Mouse (Mus musculus) limb, embryonic 12.5 days (tissue): ENCODE measurements around the gene Vps37c. TPM values are rescaled to one million over a fixed set of nuclear protein-coding genes. Genes with fewer than 3 reads are reported as not detected.

ENCODE experiments used
- ATAC-seq: fragments of 200-750 bp; cut with Nextera tagmentation; 2 replicates; pipeline ENCODE4 v1.8.0; 2017; ENCODE audit warnings: low read depth, moderate TSS enrichment; ENCODE audit not compliant: insufficient number of reproducible peaks, insufficient read depth, low FRiP score, low TSS enrichment
- H3K27ac ChIP-seq: fragments of 300-500 bp; sonication (generic); 2 replicates; pipeline ENCODE4 v1.5.1; 2016; ENCODE audit warnings: mild to moderate bottlenecking, moderate library complexity
- H3K27me3 ChIP-seq: fragments of 300-500 bp; sonication (generic); 2 replicates; pipeline ENCODE4 v1.6.1; 2016; ENCODE audit warnings: mild to moderate bottlenecking, moderate library complexity
- H3K36me3 ChIP-seq: fragments of 300-500 bp; sonication (generic); 2 replicates; pipeline ENCODE4 v1.6.1; 2016; ENCODE audit warnings: mild to moderate bottlenecking, moderate library complexity
- H3K4me1 ChIP-seq: fragments of 300-500 bp; sonication (generic); replicated peaks from 2 replicates; pipeline ENCODE4 v1.6.1; 2016
- H3K4me2 ChIP-seq: fragments of 300-500 bp; sonication (generic); 2 replicates; pipeline ENCODE4 v1.6.1; 2016; ENCODE audit warnings: mild to moderate bottlenecking, moderate library complexity
- H3K4me3 ChIP-seq: fragments of 300-500 bp; sonication (generic); replicated peaks from 2 replicates; pipeline ENCODE4 v1.5.1; 2016; ENCODE audit warnings: mild to moderate bottlenecking
- H3K9ac ChIP-seq: fragments of 300-500 bp; sonication (generic); replicated peaks from 2 replicates; pipeline ENCODE4 v1.6.1; 2016; ENCODE audit warnings: mild to moderate bottlenecking, moderate library complexity
- H3K9me3 ChIP-seq: fragments of 300-500 bp; sonication (generic); 2 replicates; pipeline ENCODE4 v1.6.1; 2016; ENCODE audit warnings: mild to moderate bottlenecking, moderate library complexity
- WGBS: fragments of 180-500 bp; shearing (Covaris S2); methylation state at CpG from one replicate; pipeline ENCODE4 v1.1.7; 2016; 5-methylcytosine and 5-hydroxymethylcytosine counted together
- polyA plus RNA-seq: library from polyadenylated mRNA; unstranded; fragments of >200 nt; fragmentation: Nextera tagmentation; extraction: Ambion mirVana; gene quantifications from 2 replicates; pipeline ENCODE4 v1.2.1, GENCODE M21; 2016

Vps37c gene
- polyA plus RNA-seq, 1 experiment from 2014 or later: 27.6 TPM

- no peak overlapping the region for H3K27ac ChIP-seq
- H3K4me2 ChIP-seq: no peak overlapping the region
- H3K36me3 ChIP-seq: no peaks in the 10 kb centered on the region
- H3K27me3 ChIP-seq: no peaks in the 10 kb centered on the region
- H3K9me3 ChIP-seq: no peaks in the 10 kb centered on the region
- no peaks in the 10 kb centered on the region for H3K4me1 ChIP-seq
- no peak overlapping the region for H3K4me3 ChIP-seq
- 79% methylated on average over 5 of the region's 5 CpGs for WGBS
- no peak for ATAC-seq
- no peak overlapping the region for H3K9ac ChIP-seq
Measured at GRCm38 (mm10) chr19:10730469-10730868, 41.9 kb downstream of the Vps37c start.

GRCm38 (mm10) chr19:10731975-10732374, 43.4 kb downstream of the Vps37c start:
- WGBS: 90% methylated on average over 7 of the region's 7 CpGs
- Histone ChIP-seq H3K9me3 (no peaks in the 10 kb centered on the region), H3K4me3 (no peak overlapping the region), H3K36me3 (no peaks in the 10 kb centered on the region), H3K27me3 (no peaks in the 10 kb centered on the region), H3K4me2 (no peak overlapping the region), H3K9ac (no peak overlapping the region), H3K4me1 (no peaks in the 10 kb centered on the region), H3K27ac (no peak overlapping the region)
- ATAC-seq: no peak

GRCm38 (mm10) chr19:10732741-10733140, 44.2 kb downstream of the Vps37c start:
- no peak for ATAC-seq
- Histone ChIP-seq H3K9me3 (no peaks in the 10 kb centered on the region), H3K4me2 (no peak overlapping the region), H3K4me3 (no peak overlapping the region), H3K27me3 (no peaks in the 10 kb centered on the region), H3K4me1 (no peaks in the 10 kb centered on the region), H3K27ac (no peak overlapping the region), H3K9ac (no peak overlapping the region), H3K36me3 (no peaks in the 10 kb centered on the region)
- 94% methylated on average over 7 of the region's 7 CpGs for WGBS

GRCm38 (mm10) chr19:10733501-10734127, 45.1 kb downstream of the Vps37c start:
- Histone ChIP-seq H3K27ac (no peak overlapping the region), H3K36me3 (no peaks in the 10 kb centered on the region), H3K4me1 (no peaks in the 10 kb centered on the region), H3K9ac (no peak overlapping the region), H3K4me3 (no peak overlapping the region), H3K9me3 (no peaks in the 10 kb centered on the region), H3K27me3 (no peaks in the 10 kb centered on the region), H3K4me2 (no peak overlapping the region)
- no peak for ATAC-seq
- WGBS: 76% methylated on average over 10 of the region's 10 CpGs

GRCm38 (mm10) chr19:10734554-10734953, 46.0 kb downstream of the Vps37c start:
- no peaks in the 10 kb centered on the region for H3K36me3 ChIP-seq
- no peak for ATAC-seq
- no peaks in the 10 kb centered on the region for H3K9me3 ChIP-seq
- no peak overlapping the region for H3K9ac ChIP-seq
- H3K4me3 ChIP-seq: no peak overlapping the region
- H3K27ac ChIP-seq: no peak overlapping the region
- H3K4me1 ChIP-seq: no peaks in the 10 kb centered on the region
- H3K27me3 ChIP-seq: no peaks in the 10 kb centered on the region
- WGBS: 82% methylated on average over 7 of the region's 7 CpGs
- H3K4me2 ChIP-seq: no peak overlapping the region

- WGBS: 84% methylated on average over 3 of the region's 3 CpGs
- Histone ChIP-seq H3K4me2 (no peak overlapping the region), H3K4me3 (no peak overlapping the region), H3K27me3 (no peaks in the 10 kb centered on the region), H3K9ac (no peak overlapping the region), H3K27ac (no peak overlapping the region), H3K36me3 (no peaks in the 10 kb centered on the region), H3K9me3 (no peaks in the 10 kb centered on the region), H3K4me1 (no peaks in the 10 kb centered on the region)
- no peak for ATAC-seq
Measured at GRCm38 (mm10) chr19:10735061-10735460, 46.5 kb downstream of the Vps37c start.

- Histone ChIP-seq H3K27ac (no peak overlapping the region), H3K4me2 (no peak overlapping the region), H3K4me3 (no peak overlapping the region), H3K27me3 (no peaks in the 10 kb centered on the region), H3K4me1 (0 out of 2 replicates have a peak, but pooled peaks cover 4% of the 10 kb centered on the region), H3K36me3 (no peaks in the 10 kb centered on the region), H3K9ac (no peak overlapping the region), H3K9me3 (no peaks in the 10 kb centered on the region)
- WGBS: 93% methylated on average over 7 of the region's 7 CpGs
- ATAC-seq: no peak
Measured at GRCm38 (mm10) chr19:10735861-10736260, 47.3 kb downstream of the Vps37c start.

GRCm38 (mm10) chr19:10738038-10738437, 49.5 kb downstream of the Vps37c start:
- H3K4me2 ChIP-seq: no peak overlapping the region
- no peak overlapping the region for H3K4me3 ChIP-seq
- H3K4me1 ChIP-seq: 0 out of 2 replicates have a peak, but pooled peaks cover 4% of the 10 kb centered on the region
- H3K27ac ChIP-seq: no peak overlapping the region
- no peaks in the 10 kb centered on the region for H3K9me3 ChIP-seq
- no peak for ATAC-seq
- WGBS: 89% methylated on average over 6 of the region's 6 CpGs
- H3K9ac ChIP-seq: no peak overlapping the region
- no peaks in the 10 kb centered on the region for H3K36me3 ChIP-seq
- no peaks in the 10 kb centered on the region for H3K27me3 ChIP-seq

GRCm38 (mm10) chr19:10738811-10739210, 50.3 kb downstream of the Vps37c start, which contains the start of gene Cd5:
Cd5 (minus strand) TSS chr19:10739002.
- no peaks in the 10 kb centered on the region for H3K9me3 ChIP-seq
- 72% methylated on average over 4 of the region's 4 CpGs for WGBS
- no peaks in the 10 kb centered on the region for H3K36me3 ChIP-seq
- H3K9ac ChIP-seq: no peak within 1 kb of the TSS
- 0 out of 2 replicates have a peak, but pooled peaks cover 4% of the 10 kb centered on the region for H3K4me1 ChIP-seq
- no peak within 1 kb of the TSS for H3K4me2 ChIP-seq
- no peak for ATAC-seq
- no peaks in the 10 kb centered on the region for H3K27me3 ChIP-seq
- no peak within 1 kb of the TSS for H3K27ac ChIP-seq
- no peak within 1 kb of the TSS for H3K4me3 ChIP-seq

GRCm38 (mm10) chr19:10739916-10740315, 51.4 kb downstream of the Vps37c start:
- no peaks in the 10 kb centered on the region for H3K9me3 ChIP-seq
- 0 out of 2 replicates have a peak, but pooled peaks cover 4% of the 10 kb centered on the region for H3K4me1 ChIP-seq
- no peak overlapping the region for H3K4me3 ChIP-seq
- WGBS: 94% methylated on average over 4 of the region's 4 CpGs
- ATAC-seq: no peak
- no peaks in the 10 kb centered on the region for H3K27me3 ChIP-seq
- no peak overlapping the region for H3K4me2 ChIP-seq
- no peaks in the 10 kb centered on the region for H3K36me3 ChIP-seq
- H3K27ac ChIP-seq: no peak overlapping the region
- no peak overlapping the region for H3K9ac ChIP-seq

- Histone ChIP-seq H3K9me3 (no peaks in the 10 kb centered on the region), H3K27ac (no peak overlapping the region), H3K27me3 (no peaks in the 10 kb centered on the region), H3K36me3 (no peaks in the 10 kb centered on the region), H3K9ac (no peak overlapping the region), H3K4me1 (0 out of 2 replicates have a peak, but pooled peaks cover 4% of the 10 kb centered on the region), H3K4me3 (no peak overlapping the region), H3K4me2 (no peak overlapping the region)
- no peak for ATAC-seq
- WGBS: 39% methylated on average over 11 of the region's 11 CpGs
Measured at GRCm38 (mm10) chr19:10740641-10741440, 52.3 kb downstream of the Vps37c start.
